Mouse (Mus musculus) olfactory bulb, adult 2 months (tissue): Measurements from ENCODE around the gene Tbc1d10a. TPM values are rescaled to one million over a fixed set of nuclear protein-coding genes. Genes with fewer than 3 reads are reported as not detected.

ENCODE experiments used
- H3K27ac ChIP-seq: fragments of 200-500 bp; 2 replicates; pipeline ENCODE4 v1.5.1; 2012; ENCODE audit warnings: low read depth, low read length; ENCODE audit not compliant: insufficient read depth
- H3K4me1 ChIP-seq: fragments of 200-500 bp; 2 replicates; pipeline ENCODE4 v1.6.1; 2012; ENCODE audit warnings: low read length; ENCODE audit not compliant: control insufficient read depth, insufficient read depth
- H3K4me3 ChIP-seq: fragments of 200-500 bp; 2 replicates; pipeline ENCODE4 v1.5.1; 2012; ENCODE audit warnings: mild to moderate bottlenecking, low read depth, low read length, moderate library complexity; ENCODE audit not compliant: insufficient read depth
- CTCF ChIP-seq: fragments of 200-500 bp; IDR thresholded peaks from 2 replicates; pipeline ENCODE4 v1.5.1; 2012; ENCODE audit warnings: low read depth, mild to moderate bottlenecking, low read length, moderate library complexity; ENCODE audit not compliant: insufficient read depth
- POLR2A ChIP-seq: fragments of 200-500 bp; IDR thresholded peaks from 2 replicates; pipeline ENCODE4 v1.6.1; 2012; ENCODE audit warnings: mild to moderate bottlenecking, low read depth, low read length, moderate library complexity; ENCODE audit not compliant: insufficient read depth
- WGBS: fragments of 180-500 bp; shearing (Covaris S2); methylation state at CpG from one replicate; pipeline ENCODE4 v1.1.7; 2018; 5-methylcytosine and 5-hydroxymethylcytosine counted together
- polyA plus RNA-seq: library from polyadenylated mRNA; stranded (reverse); fragments of >200 nt; gene quantifications from 2 replicates; pipeline ENCODE4 v1.2.4, GENCODE M21; 2012; ENCODE audit warnings: low replicate concordance; ENCODE audit not compliant: missing spikeins, insufficient read depth, insufficient read length

Gene Tbc1d10a
- polyA plus RNA-seq, 1 experiment = not detected

GRCm38 (mm10) chr11:4206563-4206962 is 20.0 kb downstream of the Tbc1d10a start:
- Histone ChIP-seq H3K4me1 (peaks cover 21% of the 10 kb centered on the region), H3K4me3 (no peak overlapping the region), H3K27ac (no peak overlapping the region)
- TF ChIP-seq POLR2A = no peak
- no peak for TF ChIP-seq CTCF
- WGBS = 73% methylated on average over 6 of the region's 6 CpGs

- TF ChIP-seq POLR2A = no peak
- no peak for TF ChIP-seq CTCF
- peaks cover 18% of the 10 kb centered on the region for H3K4me1 ChIP-seq
- 93% methylated on average over 9 of the region's 9 CpGs for WGBS
- H3K27ac ChIP-seq = no peak overlapping the region
- H3K4me3 ChIP-seq = no peak overlapping the region
Measured at GRCm38 (mm10) chr11:4207655-4208054, 21.1 kb downstream of the Tbc1d10a start.

GRCm38 (mm10) chr11:4209556-4209955 is 23.0 kb downstream of the Tbc1d10a start:
- Histone ChIP-seq H3K4me3 (no peak overlapping the region), H3K4me1 (peaks cover 15% of the 10 kb centered on the region), H3K27ac (no peak overlapping the region)
- TF ChIP-seq CTCF = no peak
- no peak for TF ChIP-seq POLR2A
- 79% methylated on average over 5 of the region's 5 CpGs for WGBS

GRCm38 (mm10) chr11:4210786-4211185 is 24.2 kb downstream of the Tbc1d10a start:
- TF ChIP-seq POLR2A (no peak), CTCF (no peak)
- Histone ChIP-seq H3K27ac (no peak overlapping the region), H3K4me3 (no peak overlapping the region), H3K4me1 (peaks cover 8% of the 10 kb centered on the region)
- WGBS = 93% methylated on average over 1 of the region's 1 CpGs

- Histone ChIP-seq H3K27ac (no peak overlapping the region), H3K4me3 (no peak overlapping the region), H3K4me1 (peaks cover 4% of the 10 kb centered on the region)
- no peak for TF ChIP-seq CTCF
- TF ChIP-seq POLR2A = no peak
- WGBS = 93% methylated on average over 10 of the region's 10 CpGs
Measured at GRCm38 (mm10) chr11:4213107-4213506, 26.5 kb downstream of the Tbc1d10a start.

- Histone ChIP-seq H3K4me1 (peaks cover 10% of the 10 kb centered on the region), H3K4me3 (no peak overlapping the region), H3K27ac (no peak overlapping the region)
- TF ChIP-seq POLR2A = no peak
- no peak for TF ChIP-seq CTCF
- 96% methylated on average over 14 of the region's 14 CpGs for WGBS
Measured at GRCm38 (mm10) chr11:4214572-4214971, 28.0 kb downstream of the Tbc1d10a start.

GRCm38 (mm10) chr11:4215061-4215460 is 28.5 kb downstream of the Tbc1d10a start:
- TF ChIP-seq CTCF (no peak), POLR2A (no peak)
- H3K4me1 ChIP-seq = peaks cover 12% of the 10 kb centered on the region
- no peak overlapping the region for H3K4me3 ChIP-seq
- 87% methylated on average over 10 of the region's 10 CpGs for WGBS
- no peak overlapping the region for H3K27ac ChIP-seq

- TF ChIP-seq CTCF = no peak
- TF ChIP-seq POLR2A = no peak
- 64% methylated on average over 9 of the region's 9 CpGs for WGBS
- Histone ChIP-seq H3K4me1 (peaks cover 13% of the 10 kb centered on the region), H3K4me3 (no peak overlapping the region), H3K27ac (peak overlapping the region; percentile 45)
Measured at GRCm38 (mm10) chr11:4216248-4217000, 29.8 kb downstream of the Tbc1d10a start.

GRCm38 (mm10) chr11:4217914-4218629 is 31.5 kb downstream of the Tbc1d10a start, which contains the start of gene Castor1:
Gene Castor1 (plus strand): TSS chr11:4218225.
- TF ChIP-seq POLR2A (no peak), CTCF (no peak; the same call in 1 of the 2 replicates)
- H3K27ac ChIP-seq = peak within 1 kb of the TSS; percentile 2; the same call in 1 of the 2 replicates
- WGBS = 5% methylated on average over 56 of the region's 56 CpGs
- peak within 1 kb of the TSS; percentile 35 for H3K4me3 ChIP-seq
- H3K4me1 ChIP-seq = peaks cover 13% of the 10 kb centered on the region
